Mouse (Mus musculus) embryonic stem cell, embryonic (primary cell): ENCODE results near the gene Tmprss6.

ENCODE experiments used
- CTCF ChIA-PET, 4 experiments: fragments of 300-600 bp in 2 of 4; fragments of 350-600 bp in 2 of 4; sonication (Branson Sonifier 250); formaldehyde crosslinking; loops; one replicate each; lab custom pipeline; 2022; ENCODE audit warnings: inconsistent platforms in 2 of 4; lab: Charles Lee
- POLR2A ChIA-PET, 4 experiments: fragments of 300-600 bp in 2 of 4; fragments of 350-600 bp in 2 of 4; sonication (Branson Sonifier 250); formaldehyde crosslinking; loops; one replicate each; lab custom pipeline; 2022; ENCODE audit warnings: antibody characterized with exemption in 4 of 4, inconsistent platforms in 1 of 4; lab: Charles Lee

The Tmprss6 gene

GRCm38 (mm10) chr15:78401345-78401744 is 67.1 kb downstream of the Tmprss6 start:
- POLR2A ChIA-PET: interaction anchor here in 2 of 4 experiments (0.6 to 1.7 kb wide), 3 partner anchors 9 to 132 kb away, joined by 3 to 6 read pairs (median 4); no protein-coding TSS in a partner anchor

GRCm38 (mm10) chr15:78395478-78395962 is 72.9 kb downstream of the Tmprss6 start, which contains the start of gene Tex33:
Gene Tex33, minus strand, starts transcription at chr15:78395912.
- ChIA-PET CTCF (interaction anchor here in 1 of 4 experiments (0.9 to 1.2 kb wide), 2 partner anchors 29 to 41 kb away, joined by 3 to 5 read pairs; no protein-coding TSS in a partner anchor), POLR2A (interaction anchor here in 2 of 4 experiments (1.6 to 3.3 kb wide), 2 partner anchors 11 kb away, joined by 4 to 17 read pairs; partner anchors contain the start of genes Mpst (in 2 of the 2) and Tst (in 1 of the 2))

More at GRCm38 (mm10) chr15:78401345-78401744, 67.1 kb downstream of the Tmprss6 start:
- CTCF ChIA-PET: interaction anchor here in 1 of 4 experiments (1.5 kb wide), 1 partner anchor 23 kb away, joined by 4 read pairs; no protein-coding TSS in a partner anchor

GRCm38 (mm10) chr15:78390855-78391254 is 77.6 kb downstream of the Tmprss6 start:
- POLR2A ChIA-PET: no interaction called here
- CTCF ChIA-PET: interaction anchor here in 1 of 4 experiments (1.0 kb wide), 1 partner anchor 32 kb away, joined by 3 read pairs; no protein-coding TSS in a partner anchor
